Mouse (Mus musculus): Measurements from ENCODE around the gene Hmgb1.

Hmgb1 gene

GRCm38 (mm10) chr5:149184104-149184843 lies at the start of gene Hmgb1, which contains the start of gene Uspl1:
Gene Hmgb1 (minus strand): TSS chr5:149184489.
Gene Uspl1 (plus strand): TSS chr5:149184350.
- DNase-seq (ENCODE audit: low spot score in 2 of 2): peak; percentile 98

- DNase-seq (ENCODE audit: low spot score in 2 of 2): no peak
These were observed 45.5 kb upstream of the Hmgb1 start for GRCm38 (mm10) chr5:149229619-149230339.

DNA sequence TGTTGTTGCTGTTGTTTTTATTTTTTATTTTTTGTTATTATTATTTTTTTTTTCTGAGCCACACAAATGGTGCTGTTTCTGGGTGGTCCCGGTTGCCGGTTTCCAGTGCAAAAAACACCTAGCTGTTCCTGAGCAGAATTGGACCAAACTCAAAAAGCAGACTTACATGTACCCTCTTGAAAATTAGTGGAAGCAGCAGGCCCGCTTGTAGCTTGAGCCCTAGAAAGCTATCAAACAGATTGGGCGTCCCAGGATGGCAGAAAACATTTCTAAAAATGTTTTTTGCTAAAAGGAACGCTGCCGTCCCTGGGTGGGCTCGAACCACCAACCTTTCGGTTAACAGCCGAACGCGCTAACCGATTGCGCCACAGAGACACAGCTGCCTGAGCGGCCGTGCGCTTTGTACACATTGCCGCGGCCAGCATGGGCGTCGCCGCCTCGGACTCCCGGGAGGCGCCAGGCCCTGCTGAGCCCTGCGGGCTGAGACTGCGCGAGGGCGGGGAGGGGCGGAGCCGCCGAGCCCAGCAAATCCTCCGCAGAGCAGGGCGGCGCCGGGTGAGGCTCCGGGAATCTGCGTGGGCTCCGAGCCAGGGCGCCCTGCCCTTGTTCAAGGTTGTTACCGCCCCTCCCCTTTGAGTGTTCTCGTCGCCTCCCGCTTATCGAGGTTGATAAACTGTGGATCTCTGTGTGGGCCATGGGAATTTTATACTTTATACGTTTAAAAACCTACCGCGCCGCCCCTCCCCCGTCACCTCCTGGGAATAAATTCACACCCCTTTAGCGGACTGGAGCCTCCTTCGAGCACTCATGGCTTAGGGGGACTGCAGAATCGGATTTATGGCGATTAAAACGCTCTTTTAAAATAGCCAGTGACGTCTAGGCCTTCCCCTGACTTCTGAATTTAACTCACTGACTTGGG lies 44.7 kb upstream of the Hmgb1 start:
- peak; percentile 99 to 100 for DNase-seq (ENCODE audit: low spot score in 2 of 2)

DNA sequence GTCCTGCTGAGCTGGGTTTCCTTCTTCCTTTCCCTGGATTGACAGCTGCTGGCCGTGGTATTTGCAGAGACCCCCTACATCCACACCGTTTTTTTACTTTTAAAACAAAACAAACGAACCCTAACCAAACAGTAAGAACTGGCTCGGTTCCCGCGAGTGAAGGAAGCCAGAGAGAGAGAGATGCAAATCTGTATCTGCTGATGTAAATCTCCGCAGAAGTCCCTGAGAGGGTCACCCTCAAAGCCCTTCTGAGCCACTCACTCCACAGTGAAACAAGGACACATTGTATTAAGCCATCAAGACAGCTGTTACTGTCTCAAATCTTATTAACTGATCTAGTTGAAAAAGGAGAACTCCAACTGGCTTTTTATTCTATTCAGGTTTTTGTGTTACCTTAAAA lies 40.4 kb upstream of the Hmgb1 start:
- no peak for DNase-seq (ENCODE audit: low spot score in 2 of 2)

- DNase-seq (ENCODE audit: low spot score in 2 of 2): no peak
These were observed 37.1 kb upstream of the Hmgb1 start for GRCm38 (mm10) chr5:149221355-149221754.

GRCm38 (mm10) chr5:149219493-149219892 lies 35.2 kb upstream of the Hmgb1 start:
- DNase-seq (ENCODE audit: low spot score in 2 of 2): no peak

DNA sequence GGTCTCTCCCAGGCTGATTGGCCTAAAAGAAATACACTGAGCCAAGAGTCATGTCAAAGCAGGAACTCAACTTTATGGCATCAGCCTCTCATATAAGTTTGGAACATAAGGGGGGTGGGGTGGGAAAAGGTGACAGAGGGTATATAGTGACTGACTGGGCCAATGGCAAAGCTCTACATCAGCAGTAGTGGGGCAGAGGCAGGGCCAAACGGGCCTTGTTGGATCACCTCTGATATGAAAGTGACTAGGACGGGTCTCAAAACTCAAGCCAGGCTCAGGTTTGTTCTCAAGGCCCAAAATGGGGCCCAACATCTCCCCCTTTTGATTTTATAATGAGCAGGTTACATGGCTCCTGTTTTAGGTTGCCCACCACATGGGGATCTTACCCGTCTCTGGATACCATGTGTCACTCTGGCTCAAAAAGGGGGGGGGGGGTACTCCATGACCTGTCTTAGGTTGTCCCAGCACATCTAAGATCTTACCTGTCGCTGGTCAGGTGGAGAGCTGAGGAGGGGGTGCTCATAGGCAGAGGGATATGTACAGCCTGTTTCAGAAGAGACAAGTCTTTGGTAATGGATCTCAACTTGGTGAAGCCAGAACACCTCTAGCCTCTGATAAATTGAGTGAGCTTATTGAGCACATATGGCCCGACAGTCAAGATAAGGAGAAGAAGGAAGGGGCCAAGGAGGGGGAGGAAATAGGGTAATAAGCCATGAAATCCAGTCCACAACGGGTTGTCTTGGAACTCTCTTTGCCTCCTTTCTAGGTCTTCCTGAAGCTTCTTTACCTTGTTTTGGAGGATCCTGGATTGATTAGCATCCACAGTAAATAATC lies 33.5 kb upstream of the Hmgb1 start:
- DNase-seq (ENCODE audit: low spot score in 2 of 2): no peak

DNA sequence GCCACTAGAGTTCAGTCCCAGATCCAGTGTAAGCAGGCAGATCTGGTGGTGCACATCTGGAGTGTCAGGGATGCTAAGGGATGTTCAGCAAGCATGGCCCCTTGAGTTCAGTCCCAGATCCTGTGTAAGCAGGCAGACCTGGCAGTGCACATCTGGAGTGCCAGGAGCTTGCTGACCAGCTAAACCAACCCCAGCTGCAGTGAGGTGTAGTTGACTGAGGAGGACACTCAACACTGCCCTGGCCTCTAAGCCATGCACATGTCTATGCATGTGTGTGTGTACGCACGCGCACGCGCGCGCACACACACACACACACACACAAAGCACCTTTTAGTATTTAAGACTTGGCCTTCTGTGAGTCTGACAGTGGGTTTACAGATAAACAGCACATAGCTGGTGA lies 31.3 kb upstream of the Hmgb1 start:
- DNase-seq (ENCODE audit: low spot score in 2 of 2): no peak

GRCm38 (mm10) chr5:149212806-149213205 lies 28.5 kb upstream of the Hmgb1 start:
- DNase-seq (ENCODE audit: low spot score in 2 of 2): no peak

- no peak for DNase-seq (ENCODE audit: low spot score in 2 of 2)
These were observed 26.8 kb upstream of the Hmgb1 start for GRCm38 (mm10) chr5:149211041-149211440.

DNA sequence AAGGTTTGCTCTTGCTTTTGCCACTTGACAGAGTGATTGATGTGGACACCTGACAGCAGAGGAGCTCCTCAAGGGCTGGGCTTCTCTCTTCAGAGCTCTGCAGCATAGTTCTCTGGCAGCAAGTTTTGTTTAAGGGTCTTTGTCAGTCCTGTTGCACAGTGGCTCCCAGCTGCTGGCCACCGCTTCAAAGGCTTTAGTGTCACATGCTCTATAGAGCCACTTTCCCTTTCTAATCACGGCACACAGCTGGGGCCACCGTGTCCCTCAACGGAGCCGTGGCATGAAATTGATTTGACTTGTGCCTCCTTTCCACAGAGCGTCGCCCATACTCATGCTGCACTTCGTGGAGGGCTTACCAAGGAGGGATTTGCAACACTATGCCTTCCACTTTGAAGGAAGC lies 25.0 kb upstream of the Hmgb1 start:
- DNase-seq (ENCODE audit: low spot score in 2 of 2): no peak

DNA sequence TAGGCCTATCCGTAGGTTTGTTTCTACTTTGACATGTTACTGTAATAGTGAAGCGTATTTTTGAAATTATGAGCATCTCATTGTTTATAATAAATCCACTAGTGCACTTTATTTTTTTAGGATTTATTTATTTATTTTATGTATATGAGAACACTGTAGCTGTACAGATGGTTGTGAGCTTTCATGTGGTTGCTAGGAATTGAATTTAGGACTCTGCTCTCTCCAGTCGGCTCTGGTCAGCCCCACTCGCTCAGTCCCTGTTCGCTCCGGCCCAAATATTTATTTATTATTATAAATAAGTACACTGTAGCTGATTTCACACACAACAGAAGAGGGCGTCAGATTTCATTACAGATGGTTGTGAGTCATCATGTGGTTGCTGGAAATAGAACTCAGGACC lies 24.5 kb upstream of the Hmgb1 start:
- no peak for DNase-seq (ENCODE audit: low spot score in 2 of 2)

DNA sequence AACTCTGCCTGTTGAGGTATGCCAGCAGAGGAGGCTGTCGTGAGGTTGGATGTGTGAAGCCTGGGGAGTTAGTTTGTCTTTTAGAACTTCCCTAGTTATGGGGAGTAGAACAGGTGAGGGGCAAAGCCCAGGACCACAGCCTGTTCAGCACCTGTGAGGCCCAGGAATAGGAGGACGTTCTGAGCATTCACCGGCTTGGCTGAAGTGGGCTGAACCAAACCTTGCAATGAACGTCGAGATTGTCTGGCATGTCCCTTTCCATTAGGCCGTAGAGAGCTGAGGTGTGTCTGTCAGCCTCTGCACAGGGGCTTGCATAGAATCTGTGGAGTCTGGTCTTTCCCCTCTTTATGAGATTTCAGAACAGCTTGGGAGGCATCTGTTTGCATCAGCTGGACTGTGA lies 23.4 kb upstream of the Hmgb1 start:
- DNase-seq (ENCODE audit: low spot score in 2 of 2): no peak

DNA sequence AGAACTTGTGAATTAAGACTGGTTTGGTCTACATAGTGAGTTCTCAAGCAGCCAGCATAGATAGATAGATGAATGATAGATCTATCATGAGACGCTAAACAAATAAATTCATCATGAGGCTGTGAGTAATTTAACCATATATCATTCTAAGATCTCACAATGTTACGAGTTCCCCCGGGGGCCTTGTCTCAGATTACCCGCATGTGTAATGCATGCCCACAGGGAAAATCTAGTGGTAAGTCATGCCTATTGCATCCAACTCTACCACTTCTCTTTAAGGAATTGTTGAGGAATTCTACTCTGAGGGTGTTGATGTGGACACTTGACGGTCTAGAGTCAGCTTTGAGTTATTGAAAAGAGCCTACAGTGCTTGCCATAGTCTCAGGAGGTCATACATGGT lies 22.0 kb upstream of the Hmgb1 start:
- DNase-seq (ENCODE audit: low spot score in 2 of 2): no peak

DNA sequence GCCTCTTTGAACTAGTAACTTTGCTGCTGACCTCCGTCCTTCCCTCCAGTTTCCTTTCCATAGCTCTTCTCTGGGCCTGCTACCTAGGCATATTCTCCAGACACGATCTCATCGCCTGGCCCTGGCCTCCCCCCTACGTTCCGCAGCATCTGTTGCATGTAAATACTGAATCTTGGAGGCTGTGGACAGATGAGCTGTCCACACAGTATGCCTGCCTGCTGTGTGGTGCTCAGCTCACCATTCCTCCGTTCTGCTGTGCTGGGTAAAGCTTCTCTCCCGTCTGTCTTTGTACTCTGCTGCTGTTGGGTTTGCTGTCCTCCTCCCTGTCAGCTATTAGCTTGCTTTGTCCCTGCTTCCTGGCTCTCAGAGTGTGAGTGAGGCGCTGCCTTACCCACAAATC lies 21.0 kb upstream of the Hmgb1 start:
- DNase-seq (ENCODE audit: low spot score in 2 of 2): no peak

DNA sequence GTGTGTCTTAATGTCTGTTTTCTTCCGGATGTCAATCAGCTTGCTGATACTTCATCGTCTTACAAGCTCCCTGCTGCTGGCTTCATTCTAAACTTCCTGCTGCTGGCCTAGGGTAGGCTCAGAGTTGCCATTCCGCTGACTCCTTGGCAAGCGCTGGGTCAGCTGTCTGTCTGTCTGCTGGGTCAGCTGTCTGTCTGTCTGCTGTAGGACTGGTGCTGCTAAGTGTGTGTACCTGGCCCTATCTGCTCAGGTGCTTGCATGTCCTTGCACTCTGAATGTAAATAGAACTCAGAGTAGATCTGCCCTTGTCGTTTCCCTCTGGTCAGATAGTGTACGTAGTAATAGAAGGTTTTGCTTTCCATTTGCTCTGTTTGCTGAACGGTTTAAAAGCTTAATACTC lies 20.5 kb upstream of the Hmgb1 start:
- DNase-seq (ENCODE audit: low spot score in 2 of 2): no peak

DNA sequence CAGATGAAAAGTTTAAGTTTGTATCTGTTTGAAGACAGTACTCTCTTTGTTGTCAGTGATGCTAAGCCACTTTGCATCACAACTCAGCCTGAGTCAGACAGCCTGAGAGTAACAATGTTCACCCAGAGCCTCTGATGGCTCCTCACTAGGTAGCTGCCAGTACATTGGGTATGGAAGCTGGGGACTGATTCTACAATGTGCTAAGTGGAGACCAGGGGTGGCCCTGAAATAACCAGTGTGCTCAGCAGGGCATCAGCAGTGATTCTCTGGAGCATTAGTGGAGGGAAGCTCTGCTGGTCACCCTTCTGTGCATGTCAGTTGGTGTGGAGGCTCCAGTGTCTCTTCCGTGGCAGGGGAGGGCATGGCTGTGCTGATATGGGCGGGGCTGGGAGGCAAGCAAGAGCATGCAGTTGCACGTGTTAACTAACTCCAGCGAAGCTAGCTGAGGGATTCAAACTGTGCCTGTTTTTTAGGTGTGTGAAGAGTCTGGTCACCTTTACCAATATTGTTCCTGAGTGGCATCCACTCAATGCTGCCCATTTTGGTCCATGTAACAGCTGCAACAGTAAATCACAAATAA lies 19.6 kb upstream of the Hmgb1 start:
- DNase-seq (ENCODE audit: low spot score in 2 of 2): no peak

GRCm38 (mm10) chr5:149202941-149203340 lies 18.7 kb upstream of the Hmgb1 start:
- DNase-seq (ENCODE audit: low spot score in 2 of 2): peak; percentile 18 to 29

GRCm38 (mm10) chr5:149198782-149199181 lies 14.5 kb upstream of the Hmgb1 start:
- DNase-seq (ENCODE audit: low spot score in 2 of 2): no peak

DNA sequence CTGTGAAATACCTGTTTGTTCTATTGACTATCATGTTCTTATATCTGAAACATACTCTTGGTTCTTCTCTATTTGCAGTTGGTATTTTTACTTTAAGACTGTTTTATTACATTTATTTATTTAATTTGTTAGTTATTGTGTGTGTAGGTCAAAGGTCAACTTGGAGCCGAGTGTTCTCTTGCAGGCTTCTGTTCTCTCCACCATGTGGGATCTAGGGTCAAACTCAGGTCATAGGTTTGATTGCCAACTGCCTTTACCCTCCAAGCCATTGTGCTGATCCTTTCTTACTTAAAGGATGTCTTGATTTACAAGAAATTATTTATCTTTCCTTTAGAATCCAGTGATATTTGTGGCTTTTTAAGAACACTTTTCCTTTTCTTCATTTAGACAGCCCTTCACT lies 12.3 kb upstream of the Hmgb1 start:
- DNase-seq (ENCODE audit: low spot score in 2 of 2): no peak

- no peak for DNase-seq (ENCODE audit: low spot score in 2 of 2)
These were observed 5.9 kb upstream of the Hmgb1 start for GRCm38 (mm10) chr5:149190160-149190559.
